Mouse (Mus musculus): ENCODE results near the gene Pex5l. TPM values are rescaled to one million over a fixed set of nuclear protein-coding genes. Genes with fewer than 3 reads are reported as not detected.
A peak's percentile ranks its signal among the peaks of the same experiment; 100 is the strongest.

The Pex5l gene
- total RNA-seq, 4 experiments from 2014 or later = 213 to 239 (median 226) TPM

DNA sequence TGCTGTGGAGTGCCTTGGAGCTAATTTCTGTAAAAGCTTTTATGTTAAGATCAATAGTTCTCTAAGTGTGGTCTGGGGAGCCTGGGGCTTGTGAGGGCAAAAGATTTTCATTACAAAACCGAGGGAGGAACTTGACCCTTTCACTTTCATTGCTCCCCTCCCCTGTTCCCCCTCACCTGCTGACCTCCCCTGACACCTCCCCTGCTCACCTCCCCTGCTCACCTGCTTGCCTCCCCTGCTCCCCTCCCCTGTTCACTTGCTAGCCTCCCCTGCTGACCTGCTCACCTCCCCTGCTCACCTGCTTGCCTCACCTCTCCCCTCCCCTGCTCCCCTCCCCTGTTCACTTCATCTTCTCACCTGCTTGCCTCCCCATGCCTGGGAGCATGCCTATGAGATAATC, 191.7 kb downstream of the Pex5l start:
- no peak for DNase-seq (ENCODE audit: low spot score in 2 of 2)

- no peak for DNase-seq (ENCODE audit: low spot score in 2 of 2)
These were observed 195.6 kb downstream of the Pex5l start for GRCm38 (mm10) chr3:32947486-32947885.

GRCm38 (mm10) chr3:32939802-32940501, 203.1 kb downstream of the Pex5l start:
- DNase-seq (ENCODE audit: low spot score in 2 of 2) = no peak

DNA sequence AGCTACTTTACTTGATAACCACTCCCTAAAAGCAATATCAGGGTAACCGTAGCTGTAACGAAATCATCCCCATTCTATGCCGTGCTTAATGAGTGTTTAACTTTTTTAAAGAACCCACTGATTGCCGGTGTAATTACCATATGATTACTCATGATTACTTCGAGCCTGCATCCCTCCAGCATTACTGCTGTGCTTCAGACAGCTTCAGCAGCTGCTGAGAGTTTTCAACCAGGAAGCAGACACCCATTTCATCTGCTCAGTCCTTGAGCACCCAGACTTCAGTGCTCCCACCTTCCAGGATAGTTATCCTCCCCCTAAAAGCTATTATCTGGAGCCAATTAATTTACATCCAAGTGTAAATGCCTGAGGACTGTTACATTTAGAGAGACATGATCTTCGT, 218.9 kb downstream of the Pex5l start:
- no peak for DNase-seq (ENCODE audit: low spot score in 2 of 2)

- peak in 1 of 2 experiments; percentile 8 for DNase-seq (ENCODE audit: low spot score in 2 of 2)
These were observed 232.9 kb downstream of the Pex5l start for GRCm38 (mm10) chr3:32910071-32910551.

DNA sequence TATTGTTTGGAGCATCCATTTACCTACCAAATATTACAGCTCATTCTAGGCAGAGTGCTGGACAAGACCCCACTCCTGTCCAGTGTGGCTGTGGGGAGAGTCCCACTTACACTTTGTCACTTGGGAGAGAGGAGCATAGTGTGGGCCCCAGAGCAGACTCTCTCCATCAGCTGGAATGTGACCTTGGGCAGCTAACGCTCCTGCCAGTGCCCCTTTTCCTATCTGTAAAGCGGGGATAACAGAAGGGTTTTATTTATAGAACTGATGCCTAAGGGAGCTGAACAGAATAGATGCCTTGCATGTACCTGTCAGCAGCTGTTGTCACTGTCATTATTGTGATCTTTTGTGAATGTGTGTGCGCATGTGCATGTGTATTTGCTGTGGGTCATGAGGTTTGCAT, 234.6 kb downstream of the Pex5l start:
- no peak for DNase-seq (ENCODE audit: low spot score in 2 of 2)

- DNase-seq (ENCODE audit: low spot score in 2 of 2) = no peak
These were observed 236.9 kb downstream of the Pex5l start for GRCm38 (mm10) chr3:32905850-32906779.

GRCm38 (mm10) chr3:32904599-32904998, 238.4 kb downstream of the Pex5l start:
- no peak for DNase-seq (ENCODE audit: low spot score in 2 of 2)

DNA sequence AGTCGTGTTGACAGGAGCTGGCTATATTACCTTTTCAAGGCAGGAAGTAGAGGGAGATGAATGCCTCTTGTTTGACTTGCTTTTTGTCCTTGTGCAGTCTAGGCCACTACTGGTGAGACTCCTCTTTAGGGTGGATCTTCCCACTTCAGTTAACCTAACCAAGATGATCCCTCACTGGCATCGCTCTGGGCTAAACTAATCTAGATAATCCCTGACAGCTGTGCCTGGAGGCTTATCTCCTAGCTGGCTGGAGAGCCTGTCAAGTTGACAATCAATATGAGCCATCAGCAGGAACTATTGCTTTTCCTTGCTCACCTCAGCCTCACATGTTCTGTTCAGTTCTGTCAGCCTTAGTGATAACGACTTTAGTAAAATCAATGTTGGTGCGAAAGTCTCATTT, 239.6 kb downstream of the Pex5l start:
- DNase-seq (ENCODE audit: low spot score in 2 of 2) = no peak

Data from left cerebral cortex, adult 8-10 months (tissue).